Mouse (Mus musculus) stomach, embryonic 15.5 days (tissue): ENCODE results near the gene Klf7. TPM values are rescaled to one million over a fixed set of nuclear protein-coding genes. Genes with fewer than 3 reads are reported as not detected.

Experiments
- ATAC-seq: fragments of 200-750 bp; cut with Nextera tagmentation; 2 replicates; pipeline ENCODE4 v1.8.0; 2017; ENCODE audit warnings: low read depth, moderate number of reproducible peaks, moderate TSS enrichment; ENCODE audit not compliant: insufficient read depth, low FRiP score
- H3K27ac ChIP-seq: fragments of 300-500 bp; sonication (generic); 2 replicates; pipeline ENCODE4 v1.5.1; 2015; ENCODE audit warnings: mild to moderate bottlenecking, inconsistent platforms
- H3K27me3 ChIP-seq: fragments of 300-500 bp; sonication (generic); replicated peaks from 2 replicates; pipeline ENCODE4 v1.6.1; 2015; ENCODE audit warnings: inconsistent platforms
- H3K36me3 ChIP-seq: fragments of 300-500 bp; sonication (generic); 2 replicates; pipeline ENCODE4 v1.6.1; 2015; ENCODE audit warnings: inconsistent platforms
- H3K4me1 ChIP-seq: fragments of 300-500 bp; sonication (generic); 2 replicates; pipeline ENCODE4 v1.6.1; 2015; ENCODE audit warnings: inconsistent platforms
- H3K4me2 ChIP-seq: fragments of 300-500 bp; sonication (generic); 2 replicates; pipeline ENCODE4 v1.6.1; 2015; ENCODE audit warnings: mild to moderate bottlenecking, inconsistent platforms
- H3K4me3 ChIP-seq: fragments of 300-500 bp; sonication (generic); replicated peaks from 2 replicates; pipeline ENCODE4 v1.5.1; 2015; ENCODE audit warnings: inconsistent platforms
- H3K9ac ChIP-seq: fragments of 300-500 bp; sonication (generic); 2 replicates; pipeline ENCODE4 v1.6.1; 2015; ENCODE audit warnings: inconsistent platforms
- H3K9me3 ChIP-seq: fragments of 300-500 bp; sonication (generic); 2 replicates; pipeline ENCODE4 v1.6.1; 2016; ENCODE audit warnings: inconsistent platforms
- WGBS: fragments of 180-500 bp; shearing (Covaris S2); methylation state at CpG from one replicate; pipeline ENCODE4 v1.1.7; 2015; 5-methylcytosine and 5-hydroxymethylcytosine counted together
- polyA plus RNA-seq: library from polyadenylated mRNA; unstranded; fragments of >200 nt; fragmentation: Nextera tagmentation; extraction: Ambion mirVana; gene quantifications from 2 replicates; pipeline ENCODE4 v1.2.1, GENCODE M21; 2015

The Klf7 gene
- polyA plus RNA-seq, 1 experiment from 2014 or later, result 21.5 TPM

DNA sequence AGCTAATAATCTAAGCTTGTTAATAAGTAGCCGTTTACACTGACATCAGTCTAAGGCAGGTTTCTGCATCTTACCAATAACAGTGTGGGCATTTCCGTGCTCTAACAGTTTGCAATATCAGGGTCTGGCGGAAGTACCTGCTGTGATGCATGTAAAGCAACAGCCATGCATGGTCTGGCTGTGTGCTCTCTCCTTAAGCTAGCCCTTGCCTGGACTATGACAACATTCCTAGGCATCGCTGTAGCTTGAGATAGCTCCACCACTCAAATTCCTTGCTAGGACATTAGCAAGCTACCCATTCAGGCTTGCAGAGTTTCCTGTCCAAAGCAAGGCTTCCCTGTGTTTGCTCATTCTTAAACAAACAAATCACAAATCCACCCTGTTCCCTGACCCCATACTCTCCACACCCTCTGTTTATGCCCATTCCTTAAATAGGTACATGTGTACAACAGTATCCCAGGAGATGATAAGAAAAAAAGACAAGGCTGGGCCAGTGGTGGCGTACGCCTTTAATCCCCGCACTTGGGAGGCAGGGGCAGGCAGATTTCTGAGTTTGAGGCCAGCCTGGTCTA is 85.1 kb downstream of the Klf7 start:
- H3K4me2 ChIP-seq, result no peak overlapping the region
- H3K4me3 ChIP-seq, result no peak overlapping the region
- no peak overlapping the region for H3K27ac ChIP-seq
- H3K4me1 ChIP-seq, result no peaks in the 10 kb centered on the region
- 72% methylated on average over 7 of the region's 7 CpGs for WGBS
- ATAC-seq, result 0 out of 2 replicates have a peak, but pooled peaks have one; percentile 6
- H3K27me3 ChIP-seq, result no peaks in the 10 kb centered on the region
- no peaks in the 10 kb centered on the region for H3K9me3 ChIP-seq
- no peaks in the 10 kb centered on the region for H3K36me3 ChIP-seq
- H3K9ac ChIP-seq, result no peak overlapping the region

- WGBS, result 37% methylated on average over 7 of the region's 7 CpGs
- H3K4me3 ChIP-seq, result no peak overlapping the region
- H3K4me2 ChIP-seq, result no peak overlapping the region
- no peak overlapping the region for H3K27ac ChIP-seq
- H3K9me3 ChIP-seq, result no peaks in the 10 kb centered on the region
- no peaks in the 10 kb centered on the region for H3K27me3 ChIP-seq
- no peak for ATAC-seq
- H3K36me3 ChIP-seq, result no peaks in the 10 kb centered on the region
- no peaks in the 10 kb centered on the region for H3K4me1 ChIP-seq
- H3K9ac ChIP-seq, result no peak overlapping the region
Measured at GRCm38 (mm10) chr1:64035804-64036203, 86.3 kb downstream of the Klf7 start.

DNA sequence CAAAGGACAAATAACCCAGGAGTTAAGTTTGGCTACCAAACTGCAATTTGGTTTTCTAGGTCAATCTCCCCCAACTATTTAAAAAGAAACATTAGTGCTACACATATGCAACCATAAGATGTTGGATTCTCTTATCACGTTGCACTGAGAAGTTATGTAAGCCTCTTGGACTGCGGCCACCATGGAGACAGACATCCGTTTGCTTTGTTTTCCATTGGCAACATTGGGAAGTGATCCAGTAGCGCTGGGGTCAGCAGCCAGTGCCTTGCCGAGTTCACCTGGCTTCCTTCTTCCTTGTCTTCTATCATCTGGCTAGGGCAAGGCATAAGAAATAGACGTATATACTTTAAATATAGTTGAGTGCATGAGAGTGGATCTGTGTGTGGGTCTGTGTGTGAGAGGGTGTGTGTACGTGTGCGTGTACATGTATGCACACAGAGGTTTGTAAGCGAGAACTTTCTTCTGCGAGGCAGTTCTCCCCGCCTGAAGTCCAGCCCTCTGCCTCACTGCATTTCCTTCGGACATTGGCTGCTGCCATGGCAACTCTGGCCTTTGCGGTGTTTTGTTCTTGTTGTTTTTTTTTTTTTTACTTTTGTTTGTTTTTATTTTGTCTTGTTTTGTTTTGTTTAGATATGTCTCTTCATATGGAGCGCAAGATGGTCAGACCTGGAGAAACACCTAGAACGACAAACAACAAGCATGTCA is 86.8 kb downstream of the Klf7 start:
- no peaks in the 10 kb centered on the region for H3K4me1 ChIP-seq
- WGBS, result 81% methylated on average over 15 of the region's 15 CpGs
- no peak overlapping the region for H3K4me3 ChIP-seq
- no peak overlapping the region for H3K4me2 ChIP-seq
- H3K9me3 ChIP-seq, result no peaks in the 10 kb centered on the region
- no peak overlapping the region; the same call in 1 of the 2 replicates for H3K27ac ChIP-seq
- no peaks in the 10 kb centered on the region for H3K36me3 ChIP-seq
- no peak for ATAC-seq
- no peaks in the 10 kb centered on the region for H3K27me3 ChIP-seq
- no peak overlapping the region for H3K9ac ChIP-seq

GRCm38 (mm10) chr1:64032502-64033231 is 89.4 kb downstream of the Klf7 start:
- Histone ChIP-seq H3K27ac (no peak overlapping the region), H3K4me2 (no peak overlapping the region), H3K9ac (no peak overlapping the region), H3K4me3 (no peak overlapping the region), H3K4me1 (no peaks in the 10 kb centered on the region), H3K36me3 (no peaks in the 10 kb centered on the region), H3K9me3 (no peaks in the 10 kb centered on the region), H3K27me3 (no peaks in the 10 kb centered on the region)
- no peak for ATAC-seq
- 89% methylated on average over 9 of the region's 9 CpGs for WGBS

DNA sequence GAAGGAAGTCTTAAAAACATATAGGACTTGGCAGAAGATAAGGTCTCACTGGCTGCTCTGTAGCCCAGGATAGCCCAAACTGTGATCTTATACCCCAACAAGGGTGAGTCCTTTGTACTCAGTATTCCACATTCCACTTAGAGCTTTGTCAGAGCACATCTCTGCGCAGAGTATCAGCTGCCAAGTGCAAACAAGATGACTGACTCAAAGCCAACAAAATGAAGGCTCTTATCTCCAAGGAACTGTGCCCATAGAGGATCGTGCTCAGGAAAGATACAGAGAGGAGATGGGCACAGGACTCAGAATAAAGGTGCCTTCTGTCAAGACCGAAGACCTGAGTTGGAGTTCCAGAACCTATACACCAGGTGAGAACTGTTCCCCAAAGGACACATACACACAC is 100.1 kb downstream of the Klf7 start:
- Histone ChIP-seq H3K4me1 (no peaks in the 10 kb centered on the region), H3K27me3 (no peaks in the 10 kb centered on the region), H3K36me3 (no peaks in the 10 kb centered on the region), H3K27ac (no peak overlapping the region), H3K4me3 (no peak overlapping the region), H3K9ac (no peak overlapping the region), H3K4me2 (no peak overlapping the region), H3K9me3 (no peaks in the 10 kb centered on the region)
- 86% methylated on average over 3 of the region's 3 CpGs for WGBS
- no peak for ATAC-seq

DNA sequence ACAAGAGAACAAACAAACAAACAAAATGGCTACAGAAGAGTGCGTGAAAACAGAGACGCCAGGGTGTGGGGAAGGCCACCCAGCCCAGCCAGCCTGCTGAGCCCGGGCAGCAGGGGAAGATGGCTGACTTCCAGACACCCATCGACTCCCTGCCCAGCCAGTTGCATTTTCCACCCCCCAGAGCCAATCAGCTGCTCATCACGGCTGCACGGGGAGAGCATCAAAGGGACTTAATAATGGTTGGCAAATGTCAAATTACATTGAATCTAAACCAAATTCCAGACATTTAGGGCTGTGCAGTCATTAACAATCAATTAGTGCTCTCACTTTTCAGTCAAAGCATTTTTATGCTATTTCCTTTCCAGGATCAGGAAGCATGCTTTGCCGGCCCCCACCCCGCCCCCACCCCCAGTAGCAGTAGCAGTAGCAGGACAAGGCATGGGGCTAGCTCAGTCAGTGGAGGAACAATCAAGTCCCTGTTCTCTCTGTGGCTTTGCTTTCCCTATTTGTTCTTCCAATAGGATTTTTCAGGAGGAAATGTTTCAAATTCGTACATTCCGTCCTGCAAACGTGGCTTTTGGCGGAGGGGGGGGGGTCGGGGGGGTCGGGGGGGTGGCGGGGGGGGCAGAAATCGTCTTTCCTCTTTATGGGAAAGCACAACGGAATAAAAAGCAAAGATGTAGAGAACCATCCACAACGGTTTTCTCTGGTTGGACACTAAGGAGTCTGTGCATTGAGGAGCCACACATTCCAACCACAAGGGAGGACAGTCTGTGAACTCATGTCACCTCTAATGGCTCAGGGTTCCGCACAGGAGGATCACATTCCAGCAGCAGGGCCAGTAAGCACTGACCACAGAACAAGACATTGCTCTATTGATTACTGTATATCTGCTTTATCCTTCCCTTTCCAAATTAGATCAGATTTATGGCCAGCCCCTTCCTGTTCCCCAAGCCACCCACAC is 101.1 kb downstream of the Klf7 start:
- H3K27ac ChIP-seq, result peak overlapping the region; percentile 33; the same call in 1 of the 2 replicates
- H3K27me3 ChIP-seq, result no peaks in the 10 kb centered on the region

DNA sequence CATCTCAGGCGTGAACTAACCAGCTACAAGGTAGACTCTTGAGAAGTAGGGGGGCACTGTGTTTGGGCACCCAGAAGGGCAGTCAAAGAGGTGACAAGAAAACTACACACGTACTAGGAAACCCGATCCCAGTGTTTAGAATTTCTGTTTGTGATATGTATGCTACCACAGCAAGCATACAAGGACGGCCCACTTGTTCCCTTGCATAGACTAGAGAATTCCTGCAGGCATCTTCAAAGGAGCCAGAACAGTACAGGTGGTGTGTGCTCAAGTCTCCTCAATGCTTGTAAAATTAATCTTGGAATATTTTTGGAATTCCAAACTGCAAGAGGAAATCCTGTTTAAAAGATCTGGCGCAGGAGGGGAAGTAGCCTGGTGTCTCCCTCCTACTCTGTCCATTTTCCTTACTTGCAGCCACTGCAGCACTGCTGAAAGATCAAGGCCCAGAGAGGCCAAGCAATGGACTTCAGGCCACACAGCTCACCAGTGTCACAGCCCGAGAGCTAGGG is 102.9 kb downstream of the Klf7 start:
- WGBS, result 47% methylated on average over 6 of the region's 6 CpGs
- H3K27me3 ChIP-seq, result no peaks in the 10 kb centered on the region
- peak overlapping the region; percentile 39; the same call in 1 of the 2 replicates for H3K4me2 ChIP-seq
- no peaks in the 10 kb centered on the region for H3K4me1 ChIP-seq
- H3K9ac ChIP-seq, result no peak overlapping the region
- no peak overlapping the region for H3K4me3 ChIP-seq
- H3K36me3 ChIP-seq, result no peaks in the 10 kb centered on the region
- H3K27ac ChIP-seq, result no peak overlapping the region
- no peak for ATAC-seq
- no peaks in the 10 kb centered on the region for H3K9me3 ChIP-seq

More for the DNA sequence above, 101.1 kb downstream of the Klf7 start:
- Histone ChIP-seq H3K9me3 (no peaks in the 10 kb centered on the region), H3K4me1 (no peaks in the 10 kb centered on the region), H3K4me3 (no peak overlapping the region), H3K9ac (no peak overlapping the region), H3K4me2 (peak overlapping the region; percentile 22; the same call in 1 of the 2 replicates), H3K36me3 (no peaks in the 10 kb centered on the region)
- 27% methylated on average over 19 of the region's 19 CpGs for WGBS
- ATAC-seq, result peak; percentile 63; the same call in 1 of the 2 replicates

DNA sequence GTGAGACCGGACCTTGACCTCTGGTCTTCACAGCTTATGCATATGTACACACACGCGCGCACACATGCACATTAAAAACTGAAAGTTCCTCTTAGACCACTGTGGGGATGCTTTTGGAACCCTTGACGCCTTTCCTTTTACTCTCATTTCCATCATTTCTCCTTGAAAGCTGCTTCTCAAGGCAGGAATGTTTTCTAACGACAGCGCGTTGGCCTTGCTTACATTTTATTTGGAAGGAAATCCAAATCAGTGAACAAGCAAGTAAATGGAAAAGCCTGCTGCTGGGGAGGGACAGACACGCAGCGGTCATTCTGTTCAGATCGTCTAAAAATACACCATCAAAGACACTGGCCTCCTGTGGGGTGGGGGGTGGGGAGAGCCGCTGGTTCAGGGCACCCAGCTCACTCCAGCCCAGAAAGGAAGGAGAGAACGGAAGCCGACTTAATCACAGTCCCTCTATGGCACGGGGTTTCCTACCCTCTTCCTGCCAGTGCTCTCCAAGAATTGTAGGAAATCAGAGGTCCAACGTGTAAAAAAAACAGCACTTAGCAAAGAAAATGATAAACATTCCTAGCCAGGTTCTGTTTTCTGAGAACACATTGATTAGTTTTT is 103.5 kb downstream of the Klf7 start:
- H3K9ac ChIP-seq, result no peak overlapping the region
- H3K36me3 ChIP-seq, result no peaks in the 10 kb centered on the region
- no peaks in the 10 kb centered on the region for H3K9me3 ChIP-seq
- no peaks in the 10 kb centered on the region for H3K4me1 ChIP-seq
- 42% methylated on average over 16 of the region's 16 CpGs for WGBS
- no peaks in the 10 kb centered on the region for H3K27me3 ChIP-seq
- H3K4me3 ChIP-seq, result no peak overlapping the region
- no peak for ATAC-seq
- no peak overlapping the region for H3K27ac ChIP-seq
- H3K4me2 ChIP-seq, result peak overlapping the region; percentile 39

DNA sequence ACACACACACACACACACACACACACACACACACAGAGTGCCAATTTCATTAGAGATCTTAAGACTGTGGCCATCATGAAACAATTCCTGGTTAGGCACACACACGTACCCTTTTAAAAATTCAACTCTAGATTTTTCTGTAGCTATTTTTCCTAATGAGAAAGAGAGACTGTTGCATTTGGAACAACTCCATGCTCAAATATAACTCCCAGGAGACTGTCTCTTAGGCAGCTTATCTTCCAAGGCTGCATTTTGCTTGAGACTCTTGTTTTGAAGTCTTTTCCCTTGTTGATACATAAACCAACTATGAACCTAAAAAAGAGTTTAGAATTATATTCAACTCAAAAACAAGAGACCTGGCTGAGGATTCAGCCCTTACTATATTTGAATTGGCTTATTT is 108.0 kb downstream of the Klf7 start:
- no peaks in the 10 kb centered on the region for H3K36me3 ChIP-seq
- no peaks in the 10 kb centered on the region for H3K27me3 ChIP-seq
- H3K27ac ChIP-seq, result no peak overlapping the region
- H3K4me2 ChIP-seq, result no peak overlapping the region
- H3K9me3 ChIP-seq, result no peaks in the 10 kb centered on the region
- H3K4me1 ChIP-seq, result no peaks in the 10 kb centered on the region
- no peak overlapping the region for H3K4me3 ChIP-seq
- 65% methylated on average over 1 of the region's 1 CpGs for WGBS
- ATAC-seq, result no peak
- no peak overlapping the region for H3K9ac ChIP-seq

GRCm38 (mm10) chr1:64008994-64009393 is 113.1 kb downstream of the Klf7 start:
- Histone ChIP-seq H3K4me3 (no peak overlapping the region), H3K36me3 (no peaks in the 10 kb centered on the region), H3K4me1 (no peaks in the 10 kb centered on the region), H3K4me2 (no peak overlapping the region), H3K9ac (no peak overlapping the region), H3K9me3 (no peaks in the 10 kb centered on the region), H3K27ac (no peak overlapping the region), H3K27me3 (no peaks in the 10 kb centered on the region)
- WGBS, result 61% methylated on average over 2 of the region's 2 CpGs
- ATAC-seq, result no peak

DNA sequence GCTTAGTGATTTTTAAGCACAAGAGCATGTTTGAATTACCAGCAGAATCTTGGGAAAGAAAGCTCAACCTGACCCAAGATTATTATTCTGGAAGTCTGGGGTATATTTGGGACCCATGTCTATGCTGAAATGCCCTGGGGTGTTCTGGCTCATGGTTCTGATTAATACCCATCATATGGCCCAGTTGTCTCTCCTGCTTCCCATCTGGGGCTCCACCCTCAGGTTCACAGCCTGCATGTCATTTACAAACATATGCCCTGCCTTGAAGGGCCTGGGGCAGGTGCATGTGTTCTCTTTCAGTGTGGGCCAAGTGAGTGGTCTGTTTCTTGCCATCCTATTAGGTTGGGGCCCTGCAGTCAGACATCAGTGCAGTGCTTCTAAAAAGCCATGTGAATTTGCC is 114.1 kb downstream of the Klf7 start:
- Histone ChIP-seq H3K36me3 (no peaks in the 10 kb centered on the region), H3K4me3 (no peak overlapping the region), H3K9me3 (no peaks in the 10 kb centered on the region), H3K27me3 (no peaks in the 10 kb centered on the region), H3K27ac (no peak overlapping the region), H3K9ac (no peak overlapping the region), H3K4me1 (no peaks in the 10 kb centered on the region), H3K4me2 (no peak overlapping the region)
- ATAC-seq, result no peak
